Mouse (Mus musculus): ENCODE results near the gene Gtf2ird2.

The Gtf2ird2 gene

GRCm38 (mm10) chr5:134234205-134234604 lies 50.4 kb downstream of the Gtf2ird2 start:
- no peak for DNase-seq (ENCODE audit: low read depth, low spot score)

GRCm38 (mm10) chr5:134235111-134235510 lies 51.3 kb downstream of the Gtf2ird2 start:
- peak; percentile 56 for DNase-seq (ENCODE audit: low read depth, low spot score)

- no peak for DNase-seq (ENCODE audit: low read depth, low spot score)
Observed at GRCm38 (mm10) chr5:134236241-134236640, 52.4 kb downstream of the Gtf2ird2 start.

GRCm38 (mm10) chr5:134236796-134237195 lies 53.0 kb downstream of the Gtf2ird2 start:
- no peak for DNase-seq (ENCODE audit: low read depth, low spot score)

GRCm38 (mm10) chr5:134237508-134237907 lies 53.7 kb downstream of the Gtf2ird2 start:
- DNase-seq (ENCODE audit: low read depth, low spot score) = no peak

GRCm38 (mm10) chr5:134237936-134238760 lies 54.3 kb downstream of the Gtf2ird2 start:
- no peak for DNase-seq (ENCODE audit: low read depth, low spot score)

- DNase-seq (ENCODE audit: low read depth, low spot score) = no peak
Observed at GRCm38 (mm10) chr5:134241831-134242230, 58.0 kb downstream of the Gtf2ird2 start.

- DNase-seq (ENCODE audit: low read depth, low spot score) = no peak
Observed at GRCm38 (mm10) chr5:134243661-134244436, 60.0 kb downstream of the Gtf2ird2 start.

GRCm38 (mm10) chr5:134244890-134245289 lies 61.1 kb downstream of the Gtf2ird2 start:
- DNase-seq (ENCODE audit: low read depth, low spot score) = no peak

- DNase-seq (ENCODE audit: low read depth, low spot score) = no peak
Observed at GRCm38 (mm10) chr5:134246146-134246545, 62.3 kb downstream of the Gtf2ird2 start.

- DNase-seq (ENCODE audit: low read depth, low spot score) = no peak
Observed at GRCm38 (mm10) chr5:134248608-134249244, 64.9 kb downstream of the Gtf2ird2 start.

GRCm38 (mm10) chr5:134249245-134249649 lies 65.4 kb downstream of the Gtf2ird2 start:
- DNase-seq (ENCODE audit: low read depth, low spot score) = no peak

- no peak for DNase-seq (ENCODE audit: low read depth, low spot score)
Observed at GRCm38 (mm10) chr5:134250601-134251000, 66.8 kb downstream of the Gtf2ird2 start.

GRCm38 (mm10) chr5:134251083-134251482 lies 67.3 kb downstream of the Gtf2ird2 start:
- no peak for DNase-seq (ENCODE audit: low read depth, low spot score)

- no peak for DNase-seq (ENCODE audit: low read depth, low spot score)
Observed at GRCm38 (mm10) chr5:134253806-134254205, 70.0 kb downstream of the Gtf2ird2 start.

GRCm38 (mm10) chr5:134255294-134255693 lies 71.5 kb downstream of the Gtf2ird2 start:
- no peak for DNase-seq (ENCODE audit: low read depth, low spot score)

- DNase-seq (ENCODE audit: low read depth, low spot score) = no peak
Observed at GRCm38 (mm10) chr5:134257349-134258031, 73.7 kb downstream of the Gtf2ird2 start.

GRCm38 (mm10) chr5:134258395-134258794 lies 74.6 kb downstream of the Gtf2ird2 start:
- no peak for DNase-seq (ENCODE audit: low read depth, low spot score)

GRCm38 (mm10) chr5:134258934-134259333 lies 75.1 kb downstream of the Gtf2ird2 start:
- DNase-seq (ENCODE audit: low read depth, low spot score) = no peak

GRCm38 (mm10) chr5:134260001-134260636 lies 76.3 kb downstream of the Gtf2ird2 start:
- DNase-seq (ENCODE audit: low read depth, low spot score) = no peak

- no peak for DNase-seq (ENCODE audit: low read depth, low spot score)
Observed at GRCm38 (mm10) chr5:134265890-134266289, 82.1 kb downstream of the Gtf2ird2 start.

Data from forelimb bud, embryonic 11.5 days (tissue).